12 mouse cellular contexts compared by ENCODE assay signal in genomic region chr11:64925970-64926369, GRCm38 (mm10). TPM values are rescaled to one million over a fixed set of nuclear protein-coding genes. Genes with fewer than 3 reads are reported as not detected.
DNase-seq lines count a peak whose midpoint lies in the region; ATAC-seq and TF ChIP-seq lines count a peak whose summit lies in the region.
"Had no signal": no experiment of that assay in that cellular context is flagged by ENCODE, and none has a peak within 500 bp of the region (broad histone marks: within the 10 kb centered on the region; RNA-seq: fewer than 3 reads in every experiment).

No protein-coding gene starts in this region.

- H3K27ac ChIP-seq in forebrain, postnatal 0 days (ENCODE audit: low read depth, low read length): no peak overlapping the region
- H3K27ac ChIP-seq in forebrain, embryonic 12.5 days: no peak overlapping the region
- H3K27ac ChIP-seq: hindbrain, postnatal 0 days had no signal

- no peak for TF ChIP-seq CTCF in forebrain, postnatal 0 days (IDR thresholded peaks at IDR 0.05; ENCODE audit: low read depth)

- no peaks in the 10 kb centered on the region for H3K27me3 ChIP-seq in forebrain, postnatal 0 days (ENCODE audit: insufficient read depth, low read length)
- 0 out of 2 replicates have a peak, but pooled peaks cover 6% of the 10 kb centered on the region for H3K27me3 ChIP-seq in forebrain, embryonic 12.5 days

- no peak overlapping the region for H3K4me3 ChIP-seq in forebrain, postnatal 0 days (ENCODE audit: low read depth, low read length)
- H3K4me3 ChIP-seq in forebrain, embryonic 12.5 days (replicated peaks): no peak overlapping the region

- 69% methylated on average over 1 of the region's 1 CpGs for WGBS in forebrain, postnatal 0 days
- WGBS in forebrain, embryonic 12.5 days: 63% methylated on average over 1 of the region's 1 CpGs

- H3K4me2 ChIP-seq in forebrain, postnatal 0 days (ENCODE audit: low read depth): no peak overlapping the region
- no peak overlapping the region for H3K4me2 ChIP-seq in forebrain, embryonic 12.5 days

- DNase-seq in forebrain, postnatal 0 days: peak; percentile 14
- peak; percentile 53 for DNase-seq in lung, postnatal 10 days
- DNase-seq in lung, adult 18-20 months: no peak
- DNase-seq in gastrocnemius, postnatal 25 days: peak; percentile 7
- peak; percentile 47 to 49 for DNase-seq in heart, postnatal 10 days
- DNase-seq in kidney, postnatal 14 days: no peak
- no peak for DNase-seq in layer of hippocampus, postnatal 36 days
- DNase-seq: kidney, adult 9 months; layer of hippocampus, adult 9-11 months; retina, postnatal 1 day had no signal

- H3K9ac ChIP-seq in forebrain, postnatal 0 days: no peak overlapping the region
- no peak overlapping the region for H3K9ac ChIP-seq in forebrain, embryonic 12.5 days

- H3K4me1 ChIP-seq in forebrain, postnatal 0 days (ENCODE audit: insufficient read depth): peaks cover under 1% of the 10 kb centered on the region; the same call in 1 of the 2 replicates
- no peaks in the 10 kb centered on the region for H3K4me1 ChIP-seq in forebrain, embryonic 12.5 days

- ATAC-seq in forebrain, postnatal 0 days: no peak
- no peak for ATAC-seq in forebrain, embryonic 12.5 days (ENCODE audit: low FRiP score)
- ATAC-seq: hindbrain, postnatal 0 days had no signal

- intact Hi-C loops in heart, postnatal 10 days (cut with DNase I): no loop called here

- H3K36me3 ChIP-seq in forebrain, postnatal 0 days (ENCODE audit: insufficient read depth): no peaks in the 10 kb centered on the region
- no peaks in the 10 kb centered on the region for H3K36me3 ChIP-seq in forebrain, embryonic 12.5 days (replicated peaks)

- H3K9me3 ChIP-seq in forebrain, postnatal 0 days (ENCODE audit: low read length): no peaks in the 10 kb centered on the region
- H3K9me3 ChIP-seq in forebrain, embryonic 12.5 days: no peaks in the 10 kb centered on the region

RNA-seq across cellular contexts. Expression of gene Elac2, which starts 52.9 kb away (rescaled TPM):
- 32.1 and 35.1 TPM in 2 replicates for total RNA-seq in forebrain, postnatal 0 days (2014; rRNA removed)
- 21.2 and 25.9 TPM in 2 replicates for polyA plus RNA-seq in forebrain, postnatal 0 days (2015; fragmentation: Nextera tagmentation; extraction: Ambion mirVana)
- polyA plus RNA-seq in forebrain, embryonic 12.5 days (2016; fragmentation: Nextera tagmentation; extraction: Ambion mirVana): 34.8 and 38.9 TPM in 2 replicates
- total RNA-seq in gastrocnemius, postnatal 25 days (2021): 10 to 100 TPM; 18.3 to 18.6 TPM
- total RNA-seq in heart, postnatal 10 days (2021): 10 to 100 TPM; 20.8 to 21.4 TPM
- total RNA-seq in layer of hippocampus, postnatal 36 days (2021): 10 to 100 TPM; 24.9 to 27.8 TPM

Comparison
In these comparisons a context has a peak if more than half of its experiments do, and no peak if none do; other contexts are left out.
1. DNase-seq: peak in forebrain, postnatal 0 days (single experiment), lung, postnatal 10 days (single experiment), gastrocnemius, postnatal 25 days (single experiment) and heart, postnatal 10 days (2 of 2); none in lung, adult 18-20 months (0 of 2), kidney, postnatal 14 days (single experiment) and layer of hippocampus, postnatal 36 days (0 of 2).